Mouse (Mus musculus) lung, postnatal 25 days (tissue): ENCODE data around the gene Wdr27.
"Not testable (repeated sequence)": the region's sequence is repeated elsewhere in the genome, so short reads cannot be mapped to it uniquely, and the experiment has no call there.

ENCODE experiments used
- DNase-seq: peaks from one replicate; pipeline ENCODE4 v3.0.0; 2022; ENCODE audit warnings: low spot score

The Wdr27 gene

GRCm38 (mm10) chr17:14930697-14931096 lies 12.3 kb downstream of the Wdr27 start:
- DNase-seq, result no peak

- DNase-seq, result no peak
Measured at GRCm38 (mm10) chr17:14928631-14929030, 14.3 kb downstream of the Wdr27 start.

- no peak for DNase-seq
Measured at GRCm38 (mm10) chr17:14927644-14928218, 15.2 kb downstream of the Wdr27 start.

GRCm38 (mm10) chr17:14921582-14921981 lies 21.4 kb downstream of the Wdr27 start:
- DNase-seq, result no peak

- no peak for DNase-seq
Measured at GRCm38 (mm10) chr17:14917866-14918265, 25.1 kb downstream of the Wdr27 start.

- DNase-seq, result no peak
Measured at GRCm38 (mm10) chr17:14914401-14914800, 28.6 kb downstream of the Wdr27 start.

GRCm38 (mm10) chr17:14912981-14913380 lies 30.0 kb downstream of the Wdr27 start:
- DNase-seq, result no peak

GRCm38 (mm10) chr17:14912420-14912819 lies 30.5 kb downstream of the Wdr27 start:
- DNase-seq, result no peak

- DNase-seq, result no peak
Measured at GRCm38 (mm10) chr17:14910771-14911170, 32.2 kb downstream of the Wdr27 start.

- DNase-seq, result no peak
Measured at GRCm38 (mm10) chr17:14909331-14909730, 33.6 kb downstream of the Wdr27 start.

GRCm38 (mm10) chr17:14907136-14907535 lies 35.8 kb downstream of the Wdr27 start:
- DNase-seq, result no peak

- DNase-seq, result no peak
Measured at GRCm38 (mm10) chr17:14906611-14907010, 36.3 kb downstream of the Wdr27 start.

GRCm38 (mm10) chr17:14904637-14905265 lies 38.2 kb downstream of the Wdr27 start:
- peak; percentile 62 for DNase-seq

- DNase-seq, result no peak
Measured at GRCm38 (mm10) chr17:14904206-14904605, 38.8 kb downstream of the Wdr27 start.

- no peak for DNase-seq
Measured at GRCm38 (mm10) chr17:14903212-14903611, 39.7 kb downstream of the Wdr27 start.

GRCm38 (mm10) chr17:14898972-14899371 lies 44.0 kb downstream of the Wdr27 start:
- DNase-seq, result no peak

GRCm38 (mm10) chr17:14895058-14895457 lies 47.9 kb downstream of the Wdr27 start:
- not testable (repeated sequence) for DNase-seq

- no peak for DNase-seq
Measured at GRCm38 (mm10) chr17:14886933-14887332, 56.0 kb downstream of the Wdr27 start.

- peak; percentile 20 for DNase-seq
Measured at GRCm38 (mm10) chr17:14874656-14875204, 68.2 kb downstream of the Wdr27 start.

- DNase-seq, result no peak
Measured at GRCm38 (mm10) chr17:14860220-14860619, 82.7 kb downstream of the Wdr27 start.

- DNase-seq, result no peak
Measured at GRCm38 (mm10) chr17:14847709-14848108, 95.2 kb downstream of the Wdr27 start.

- DNase-seq, result no peak
Measured at GRCm38 (mm10) chr17:14846880-14847279, 96.1 kb downstream of the Wdr27 start.

- DNase-seq, result no peak
Measured at GRCm38 (mm10) chr17:14826715-14827295, 116.2 kb downstream of the Wdr27 start.
